Mouse (Mus musculus) embryonic fibroblast, embryonic 13.5 days (primary cell): ENCODE data around the gene Fshb. TPM values are rescaled to one million over a fixed set of nuclear protein-coding genes. Genes with fewer than 3 reads are reported as not detected.

Experiments used
- H3K27ac ChIP-seq: 2 replicates; pipeline ENCODE4 v1.5.1; 2012; ENCODE audit warnings: low read length, control low read depth, inconsistent platforms; ENCODE audit not compliant: insufficient read depth
- H3K4me1 ChIP-seq: 2 replicates; pipeline ENCODE4 v1.6.1; 2011; ENCODE audit warnings: low read length; ENCODE audit not compliant: control insufficient read depth, insufficient read depth
- H3K4me3 ChIP-seq: 2 replicates; pipeline ENCODE4 v1.5.1; 2011; ENCODE audit warnings: mild to moderate bottlenecking, control low read depth, low read length; ENCODE audit not compliant: insufficient read depth
- CTCF ChIP-seq: IDR thresholded peaks from 2 replicates; pipeline ENCODE4 v1.5.1; 2011; ENCODE audit warnings: mild to moderate bottlenecking, control low read depth, low read length, moderate library complexity, borderline replicate concordance; ENCODE audit not compliant: insufficient read depth
- POLR2A ChIP-seq: IDR thresholded peaks from 2 replicates; pipeline ENCODE4 v1.6.1; 2011; ENCODE audit warnings: low read depth, mild to moderate bottlenecking, control low read depth, low read length, moderate library complexity
- polyA plus RNA-seq: library from polyadenylated mRNA; stranded (reverse); fragments of >200 nt; gene quantifications from 2 replicates; pipeline ENCODE4 v1.2.4, GENCODE M21; 2011; ENCODE audit warnings: low read depth; ENCODE audit not compliant: missing spikeins, insufficient read length

Gene Fshb
- not detected in 2 replicates for polyA plus RNA-seq

DNA sequence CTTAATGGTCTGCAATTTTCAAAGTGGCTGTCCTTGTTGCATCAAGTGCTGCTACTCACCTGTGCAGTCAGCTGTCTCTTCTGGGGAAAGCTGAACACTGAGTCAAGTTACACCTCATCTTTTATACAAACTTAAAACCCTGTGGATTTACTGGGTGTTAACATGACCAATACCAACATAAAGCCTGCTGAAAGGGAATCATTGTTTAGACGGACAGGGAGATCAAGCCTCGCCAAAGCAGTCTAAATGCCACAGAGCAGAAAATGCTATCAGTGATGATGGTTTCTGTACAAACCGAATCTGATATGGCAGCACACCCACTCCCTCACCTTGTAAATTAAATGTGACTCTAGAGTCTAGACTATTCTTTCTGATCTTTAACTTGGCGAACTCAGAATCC is at the start of gene Fshb:
Gene Fshb (minus strand): TSS at position 101 of the 400 bp plus-strand sequence.
- Histone ChIP-seq H3K4me3 (no peak within 1 kb of the TSS), H3K4me1 (no peaks in the 10 kb centered on the region), H3K27ac (no peak within 1 kb of the TSS)
- no peak for TF ChIP-seq POLR2A
- TF ChIP-seq CTCF, result no peak

DNA sequence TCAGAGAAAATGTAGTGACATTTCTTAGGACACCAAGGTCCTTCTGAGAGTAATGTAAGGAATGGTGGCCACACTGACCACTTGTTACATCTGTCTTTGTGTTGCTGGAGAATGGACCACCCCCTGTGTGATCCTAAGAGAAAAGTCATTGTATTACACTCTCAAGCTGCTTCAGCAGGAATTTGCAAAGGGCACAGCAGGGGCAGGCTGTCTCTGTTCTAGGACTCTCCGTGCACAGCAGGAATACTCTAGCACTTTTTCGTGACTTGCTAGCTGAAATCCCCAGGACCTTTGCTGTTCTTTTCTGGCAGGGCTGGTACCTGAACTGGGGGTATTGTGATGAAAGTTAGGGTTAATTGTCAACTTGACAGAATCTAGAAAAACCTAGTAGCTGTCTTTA is 24.8 kb upstream of the Fshb start:
- no peak overlapping the region for H3K27ac ChIP-seq
- H3K4me3 ChIP-seq, result no peak overlapping the region
- H3K4me1 ChIP-seq, result no peaks in the 10 kb centered on the region
- TF ChIP-seq CTCF, result no peak
- no peak for TF ChIP-seq POLR2A

DNA sequence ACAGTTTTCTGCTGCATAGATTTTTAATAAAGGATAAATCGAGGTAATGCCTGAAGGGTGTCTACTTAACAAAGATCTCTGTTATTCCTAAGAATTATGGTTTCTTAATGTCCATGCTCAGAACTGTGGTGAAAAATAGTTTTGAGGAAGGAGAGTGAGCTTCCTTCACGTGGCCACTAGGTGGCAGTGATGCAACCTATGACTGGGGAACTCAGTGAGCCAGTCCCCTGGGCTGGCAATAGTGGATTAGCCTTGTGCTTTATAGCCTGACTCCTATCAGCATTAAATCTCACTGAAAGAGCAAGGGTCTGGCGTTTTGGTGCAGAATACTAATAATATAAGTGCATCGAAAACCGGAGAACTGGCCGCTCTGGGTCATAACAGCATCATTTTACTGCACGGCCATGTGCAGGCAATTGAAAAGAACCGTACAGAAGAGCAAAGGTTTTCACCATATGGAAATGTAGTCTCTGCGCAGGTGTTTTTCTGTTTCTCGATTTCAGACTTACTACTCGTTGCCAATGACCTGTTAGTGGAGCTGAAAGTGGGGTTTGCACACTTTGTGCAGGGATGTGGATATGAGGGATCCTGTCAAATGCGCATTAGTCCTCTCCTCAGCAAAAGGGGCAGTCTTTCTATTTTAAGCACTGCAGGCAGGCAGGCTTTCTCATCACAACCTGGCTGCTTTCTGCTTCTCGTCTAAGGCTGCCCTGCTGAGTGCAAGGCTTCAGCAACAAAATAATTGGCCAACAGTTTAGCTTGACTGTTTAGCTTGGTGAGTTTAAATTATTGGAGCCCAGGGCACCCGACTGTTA is 23.8 kb upstream of the Fshb start:
- no peak overlapping the region for H3K27ac ChIP-seq
- no peak overlapping the region for H3K4me3 ChIP-seq
- peak; percentile 64; the same call in 1 of the 2 replicates for TF ChIP-seq CTCF
- no peak for TF ChIP-seq POLR2A
- no peaks in the 10 kb centered on the region for H3K4me1 ChIP-seq

DNA sequence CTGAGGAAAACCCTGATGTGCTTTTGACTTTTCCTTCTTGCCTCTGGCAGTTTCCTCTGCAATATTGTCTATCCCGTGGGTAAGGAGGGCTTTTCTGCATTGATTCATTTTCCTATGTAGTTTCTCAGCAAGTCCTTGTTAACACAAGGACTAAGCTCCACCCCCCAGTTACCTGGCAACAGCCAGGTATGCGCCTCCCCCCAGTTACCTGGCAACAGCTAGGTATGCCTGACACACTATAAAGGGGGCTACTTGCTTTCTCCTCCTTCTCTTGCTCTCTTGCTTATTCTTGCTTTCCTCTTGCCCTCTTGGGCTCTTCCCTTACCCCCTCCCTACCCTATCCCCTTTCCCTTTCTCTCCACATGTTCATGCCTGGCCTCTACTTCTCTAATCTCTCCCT is 3.8 kb upstream of the Fshb start:
- no peaks in the 10 kb centered on the region for H3K4me1 ChIP-seq
- TF ChIP-seq CTCF (no peak), POLR2A (no peak)
- H3K4me3 ChIP-seq, result no peak overlapping the region
- H3K27ac ChIP-seq, result no peak overlapping the region

DNA sequence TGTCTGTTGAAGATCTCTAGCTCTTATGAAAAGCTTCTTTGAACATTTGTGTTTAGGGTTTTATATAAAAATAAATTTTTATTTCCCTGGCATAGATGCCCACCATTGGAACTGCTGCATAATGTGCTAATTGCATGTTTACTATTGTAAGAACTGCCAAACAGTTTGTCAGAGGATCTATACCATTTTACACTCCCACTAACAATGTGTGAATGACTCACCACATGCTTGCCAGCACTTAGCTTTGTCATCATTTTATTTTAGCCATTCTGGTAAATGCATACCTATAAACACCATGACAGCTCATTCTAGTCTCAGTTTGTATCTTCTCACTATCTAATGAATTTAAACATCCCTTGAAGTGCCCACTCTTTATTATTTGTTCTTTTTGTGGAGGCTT is 13.5 kb downstream of the Fshb start:
- TF ChIP-seq CTCF (no peak), POLR2A (no peak)
- H3K4me3 ChIP-seq, result no peak overlapping the region
- no peak overlapping the region for H3K27ac ChIP-seq
- H3K4me1 ChIP-seq, result peaks cover 5% of the 10 kb centered on the region

DNA sequence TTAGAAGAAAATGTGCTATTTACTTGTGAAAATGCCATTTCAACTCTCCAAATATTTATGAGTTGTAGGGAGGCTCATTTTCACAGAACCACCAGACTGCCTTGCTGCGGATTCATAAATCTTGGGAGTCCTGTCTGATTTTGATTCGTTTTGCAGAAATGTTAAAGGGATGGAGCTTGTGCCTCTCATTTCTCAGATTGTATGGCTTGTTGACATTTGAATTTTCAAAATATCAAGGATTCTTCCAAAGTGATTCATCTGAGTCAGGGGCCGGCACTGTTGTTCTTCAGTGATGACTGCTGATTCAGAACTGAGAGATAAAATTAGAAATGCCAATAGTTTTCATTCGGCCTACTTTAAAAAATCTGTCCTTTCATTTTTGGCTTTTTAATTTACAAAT is 18.6 kb downstream of the Fshb start:
- H3K27ac ChIP-seq, result peak overlapping the region; percentile 80

DNA sequence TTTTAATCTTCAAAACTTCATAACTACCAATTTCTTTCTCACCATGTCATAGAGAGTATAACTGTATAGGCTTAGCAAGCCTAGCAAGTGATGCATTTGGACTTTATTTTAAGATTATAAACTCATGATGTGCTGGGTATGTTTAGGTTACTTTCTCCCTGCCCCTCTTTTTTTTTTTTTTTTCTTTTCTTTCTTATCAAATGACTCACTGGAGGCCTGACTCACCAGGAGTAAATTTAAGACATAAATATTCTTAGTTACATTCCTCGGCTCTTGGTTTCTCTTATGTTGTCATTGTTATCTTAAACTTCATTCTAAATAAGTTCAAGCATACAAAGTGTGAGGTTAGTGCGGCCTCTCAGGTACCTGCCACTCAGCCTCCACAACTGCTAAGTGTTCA is 23.5 kb downstream of the Fshb start:
- Histone ChIP-seq H3K27ac (peak overlapping the region; percentile 35; the same call in 1 of the 2 replicates), H3K4me3 (no peak overlapping the region), H3K4me1 (peaks cover 9% of the 10 kb centered on the region)
- TF ChIP-seq POLR2A, result no peak
- no peak for TF ChIP-seq CTCF

More for the DNA sequence above, 18.6 kb downstream of the Fshb start:
- Histone ChIP-seq H3K4me3 (no peak overlapping the region), H3K4me1 (peaks cover 13% of the 10 kb centered on the region)
- no peak for TF ChIP-seq POLR2A
- TF ChIP-seq CTCF, result no peak

DNA sequence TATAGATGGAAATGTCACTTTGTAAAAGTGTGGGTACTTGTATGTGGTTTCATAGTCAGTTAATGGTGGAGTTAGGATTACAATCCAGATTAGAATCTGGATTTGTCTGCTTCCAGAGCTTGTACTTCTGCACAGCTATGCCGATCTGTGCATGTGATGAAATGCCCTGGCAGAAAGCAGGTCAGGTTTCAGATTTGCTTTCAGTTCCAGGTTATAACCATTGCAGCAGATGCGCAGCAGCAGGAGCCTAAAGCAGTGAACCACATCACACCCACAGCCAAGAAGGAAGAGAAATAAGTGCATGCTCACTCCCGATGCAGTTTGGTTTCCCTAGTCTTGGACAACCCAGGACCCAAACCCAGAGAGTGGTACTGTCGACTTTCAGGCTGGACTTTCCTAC is 34.8 kb downstream of the Fshb start:
- TF ChIP-seq CTCF (no peak), POLR2A (no peak)
- Histone ChIP-seq H3K27ac (no peak overlapping the region), H3K4me3 (no peak overlapping the region), H3K4me1 (no peaks in the 10 kb centered on the region)

DNA sequence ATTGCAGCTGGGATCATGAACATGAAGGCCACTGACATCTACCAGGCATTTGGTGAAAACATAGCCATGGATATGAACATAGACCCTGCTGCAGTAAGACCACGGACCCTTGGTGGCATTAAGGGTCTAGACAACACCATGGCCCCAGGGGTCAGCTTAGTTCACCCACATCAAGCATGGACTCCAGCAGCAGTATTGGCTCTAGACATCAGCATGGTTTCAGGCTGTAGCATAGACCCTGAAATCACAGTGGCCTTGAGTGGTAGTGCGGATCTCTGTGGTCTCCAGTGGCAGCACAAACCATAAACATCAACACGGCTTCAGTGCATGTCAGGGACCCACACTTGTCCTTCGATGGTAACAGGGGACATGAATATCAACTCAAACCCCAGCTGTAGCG is 36.7 kb downstream of the Fshb start:
- Histone ChIP-seq H3K4me3 (no peak overlapping the region), H3K4me1 (no peaks in the 10 kb centered on the region), H3K27ac (no peak overlapping the region)
- TF ChIP-seq CTCF (no peak), POLR2A (no peak)

DNA sequence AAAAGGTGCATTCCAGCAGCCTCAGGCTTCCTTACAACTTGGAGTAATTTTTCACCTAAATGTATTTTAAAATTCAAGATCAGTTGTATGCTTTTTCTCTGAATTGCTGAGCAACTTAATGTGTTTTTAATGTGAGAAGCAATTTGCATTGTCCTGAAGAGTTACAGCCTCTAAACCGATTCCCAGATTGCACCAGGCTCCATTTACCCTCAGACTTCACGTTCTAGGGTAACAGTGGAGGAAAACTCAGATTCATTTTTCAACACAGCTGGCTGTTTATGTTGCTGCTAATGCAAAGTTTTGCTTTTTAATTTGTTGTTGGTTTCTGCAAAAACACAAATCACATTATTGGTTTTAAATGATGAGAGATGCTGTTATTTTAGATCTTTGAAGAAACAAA is 40.1 kb downstream of the Fshb start:
- Histone ChIP-seq H3K4me3 (no peak overlapping the region), H3K27ac (no peak overlapping the region), H3K4me1 (no peaks in the 10 kb centered on the region)
- TF ChIP-seq POLR2A, result no peak
- TF ChIP-seq CTCF, result no peak

DNA sequence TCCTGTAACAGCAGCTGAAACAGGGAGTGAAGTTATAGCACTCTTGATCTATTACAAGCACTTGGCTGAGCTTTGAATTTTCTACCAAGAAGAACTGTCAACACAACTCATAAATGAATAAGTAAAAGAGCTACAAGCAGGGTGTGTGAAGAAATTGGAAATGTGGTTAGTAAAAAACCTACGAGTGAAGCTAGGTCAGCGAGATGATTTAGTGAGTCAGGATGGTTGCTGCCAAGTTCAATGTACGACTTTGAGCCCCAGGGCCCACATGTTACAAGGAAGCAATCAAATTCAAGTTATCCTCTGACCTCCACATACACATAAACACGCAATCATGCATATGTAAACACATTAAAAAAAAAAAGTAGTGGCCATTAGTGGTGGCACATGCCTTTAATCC is 46.3 kb downstream of the Fshb start:
- H3K4me1 ChIP-seq, result no peaks in the 10 kb centered on the region
- TF ChIP-seq POLR2A (no peak), CTCF (no peak)
- no peak overlapping the region for H3K4me3 ChIP-seq
- H3K27ac ChIP-seq, result no peak overlapping the region
